Mouse (Mus musculus): Measurements from ENCODE around the gene Dlat. TPM values are rescaled to one million over a fixed set of nuclear protein-coding genes. Genes with fewer than 3 reads are reported as not detected.

The Dlat gene
- polyA plus RNA-seq, 1 experiment from 2014 or later: 86.5 TPM

- DNase-seq (ENCODE audit: low spot score) (no peak), ATAC-seq (replicated peaks; ENCODE audit: low FRiP score, low read depth) (no peak)
- TF ChIP-seq CTCF (IDR thresholded peaks at IDR 0.05; ENCODE audit: low read depth): no peak
- H3K27ac ChIP-seq: no peak overlapping the region
- WGBS: 81% methylated on average over 6 of the region's 6 CpGs
- 0 out of 2 replicates have a peak, but pooled peaks cover 3% of the 10 kb centered on the region for H3K36me3 ChIP-seq (ENCODE audit: insufficient read depth, low read length)
- no peaks in the 10 kb centered on the region for H3K27me3 ChIP-seq (ENCODE audit: insufficient read depth, low read length)
- H3K4me3 ChIP-seq (replicated peaks; ENCODE audit: low read depth, low read length): no peak overlapping the region
- H3K4me1 ChIP-seq (replicated peaks; ENCODE audit: insufficient read depth, low read length): no peaks in the 10 kb centered on the region
- H3K9me3 ChIP-seq (replicated peaks; ENCODE audit: low read length): no peaks in the 10 kb centered on the region
- H3K4me2 ChIP-seq (ENCODE audit: low read length): no peak overlapping the region
- no peak overlapping the region for H3K9ac ChIP-seq (ENCODE audit: low read depth, low read length)
Observed at GRCm38 (mm10) chr9:50686866-50687652, 27.5 kb upstream of the Dlat start.

GRCm38 (mm10) chr9:50681727-50682126 lies 22.1 kb upstream of the Dlat start:
- Histone ChIP-seq H3K36me3 (ENCODE audit: insufficient read depth, low read length) (0 out of 2 replicates have a peak, but pooled peaks cover 2% of the 10 kb centered on the region), H3K4me2 (ENCODE audit: low read length) (no peak overlapping the region), H3K9ac (ENCODE audit: low read depth, low read length) (no peak overlapping the region), H3K9me3 (replicated peaks; ENCODE audit: low read length) (no peaks in the 10 kb centered on the region), H3K4me3 (replicated peaks; ENCODE audit: low read depth, low read length) (no peak overlapping the region), H3K4me1 (replicated peaks; ENCODE audit: insufficient read depth, low read length) (no peaks in the 10 kb centered on the region), H3K27ac (no peak overlapping the region), H3K27me3 (ENCODE audit: insufficient read depth, low read length) (no peaks in the 10 kb centered on the region)
- 79% methylated on average over 7 of the region's 7 CpGs for WGBS
- no peak for TF ChIP-seq CTCF (IDR thresholded peaks at IDR 0.05; ENCODE audit: low read depth)
- DNase-seq (ENCODE audit: low spot score) (no peak), ATAC-seq (replicated peaks; ENCODE audit: low FRiP score, low read depth) (no peak)

- H3K4me1 ChIP-seq (replicated peaks; ENCODE audit: insufficient read depth, low read length): no peaks in the 10 kb centered on the region
- ATAC-seq (replicated peaks; ENCODE audit: low FRiP score, low read depth): no peak
Observed at GRCm38 (mm10) chr9:50679406-50679805, 19.8 kb upstream of the Dlat start.

GRCm38 (mm10) chr9:50674771-50675170 lies 15.2 kb upstream of the Dlat start:
- Histone ChIP-seq H3K4me2 (ENCODE audit: low read length) (no peak overlapping the region), H3K9me3 (replicated peaks; ENCODE audit: low read length) (no peaks in the 10 kb centered on the region), H3K36me3 (ENCODE audit: insufficient read depth, low read length) (0 out of 2 replicates have a peak, but pooled peaks cover 2% of the 10 kb centered on the region), H3K4me1 (replicated peaks; ENCODE audit: insufficient read depth, low read length) (no peaks in the 10 kb centered on the region), H3K9ac (ENCODE audit: low read depth, low read length) (no peak overlapping the region), H3K27ac (no peak overlapping the region), H3K4me3 (replicated peaks; ENCODE audit: low read depth, low read length) (no peak overlapping the region), H3K27me3 (ENCODE audit: insufficient read depth, low read length) (no peaks in the 10 kb centered on the region)
- DNase-seq (ENCODE audit: low spot score) (no peak), ATAC-seq (replicated peaks; ENCODE audit: low FRiP score, low read depth) (no peak)
- 0 out of 2 replicates have a peak, but pooled peaks have one; percentile 13 for TF ChIP-seq CTCF (IDR thresholded peaks at IDR 0.05; ENCODE audit: low read depth)
- 28% methylated on average over 1 of the region's 1 CpGs for WGBS

More at GRCm38 (mm10) chr9:50679406-50679805, 19.8 kb upstream of the Dlat start:
- 82% methylated on average over 1 of the region's 1 CpGs for WGBS
- no peak for TF ChIP-seq CTCF (IDR thresholded peaks at IDR 0.05; ENCODE audit: low read depth)
- no peak for DNase-seq (ENCODE audit: low spot score)
- Histone ChIP-seq H3K4me3 (replicated peaks; ENCODE audit: low read depth, low read length) (no peak overlapping the region), H3K4me2 (ENCODE audit: low read length) (no peak overlapping the region), H3K27me3 (ENCODE audit: insufficient read depth, low read length) (no peaks in the 10 kb centered on the region), H3K9me3 (replicated peaks; ENCODE audit: low read length) (no peaks in the 10 kb centered on the region), H3K36me3 (ENCODE audit: insufficient read depth, low read length) (0 out of 2 replicates have a peak, but pooled peaks cover 2% of the 10 kb centered on the region), H3K27ac (no peak overlapping the region), H3K9ac (ENCODE audit: low read depth, low read length) (no peak overlapping the region)

GRCm38 (mm10) chr9:50670690-50671089 lies 11.1 kb upstream of the Dlat start:
- DNase-seq (ENCODE audit: low spot score) (peak; percentile 67), ATAC-seq (replicated peaks; ENCODE audit: low FRiP score, low read depth) (0 out of 2 replicates have a peak, but pooled peaks have one; percentile 71)
- H3K27me3 ChIP-seq (ENCODE audit: insufficient read depth, low read length): no peaks in the 10 kb centered on the region
- H3K9me3 ChIP-seq (replicated peaks; ENCODE audit: low read length): no peaks in the 10 kb centered on the region
- no peak overlapping the region for H3K4me3 ChIP-seq (replicated peaks; ENCODE audit: low read depth, low read length)
- no peak overlapping the region for H3K9ac ChIP-seq (ENCODE audit: low read depth, low read length)
- H3K4me2 ChIP-seq (ENCODE audit: low read length): no peak overlapping the region
- no peak overlapping the region for H3K27ac ChIP-seq
- peak; percentile 88 for TF ChIP-seq CTCF (IDR thresholded peaks at IDR 0.05; ENCODE audit: low read depth)
- 28% methylated on average over 5 of the region's 5 CpGs for WGBS
- no peaks in the 10 kb centered on the region for H3K4me1 ChIP-seq (replicated peaks; ENCODE audit: insufficient read depth, low read length)
- no peaks in the 10 kb centered on the region for H3K36me3 ChIP-seq (ENCODE audit: insufficient read depth, low read length)

GRCm38 (mm10) chr9:50667579-50668498 lies 8.3 kb upstream of the Dlat start:
- Histone ChIP-seq H3K9me3 (replicated peaks; ENCODE audit: low read length) (no peaks in the 10 kb centered on the region), H3K4me2 (ENCODE audit: low read length) (no peak overlapping the region), H3K27ac (no peak overlapping the region), H3K9ac (ENCODE audit: low read depth, low read length) (no peak overlapping the region), H3K4me3 (replicated peaks; ENCODE audit: low read depth, low read length) (no peak overlapping the region), H3K36me3 (ENCODE audit: insufficient read depth, low read length) (no peaks in the 10 kb centered on the region), H3K27me3 (ENCODE audit: insufficient read depth, low read length) (no peaks in the 10 kb centered on the region), H3K4me1 (replicated peaks; ENCODE audit: insufficient read depth, low read length) (no peaks in the 10 kb centered on the region)
- DNase-seq (ENCODE audit: low spot score) (no peak), ATAC-seq (replicated peaks; ENCODE audit: low FRiP score, low read depth) (no peak)
- 80% methylated on average over 8 of the region's 8 CpGs for WGBS
- TF ChIP-seq CTCF (IDR thresholded peaks at IDR 0.05; ENCODE audit: low read depth): no peak
